Mouse (Mus musculus): Measurements from ENCODE around the gene Gm49711.

- TF ChIP-seq CTCF (IDR thresholded peaks at IDR 0.05; ENCODE audit: insufficient read depth, low read length) (no peak), POLR2A (IDR thresholded peaks at IDR 0.05; ENCODE audit: borderline replicate concordance, extremely low read depth, low read depth, low read length) (no peak)
Observed at GRCm38 (mm10) chr16:92076797-92077196, 18.7 kb downstream of the Gm49711 start.
